Comparison of ENCODE assay signal across 9 mouse cellular contexts in the genomic region with DNA sequence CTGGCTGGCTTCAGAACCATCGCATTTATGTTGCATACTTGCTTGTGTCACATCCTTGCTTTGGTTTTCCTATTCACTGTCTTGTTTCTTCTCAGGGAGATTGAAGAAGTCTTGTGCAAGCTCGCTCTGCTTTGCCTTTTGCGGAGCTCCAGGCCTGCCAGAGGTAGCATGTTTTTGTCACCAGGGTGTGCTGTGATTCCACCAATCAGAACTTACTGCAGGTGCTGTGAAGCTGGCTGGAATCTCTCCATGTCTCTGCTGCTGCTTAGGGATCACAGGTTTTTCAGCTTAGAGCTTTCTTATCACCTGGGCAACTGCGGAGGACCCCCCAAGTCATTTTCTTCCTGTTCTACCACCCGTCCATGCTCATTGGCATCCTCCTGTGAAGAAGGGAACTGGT.
A peak's percentile ranks its signal among the peaks of the same experiment; 100 is the strongest.
DNase-seq lines count a peak whose midpoint lies in the region; ATAC-seq and TF ChIP-seq lines count a peak whose summit lies in the region.
"Had no signal": no experiment of that assay in that cellular context is flagged by ENCODE, and none has a peak within 500 bp of the region (broad histone marks: within the 10 kb centered on the region; RNA-seq: fewer than 3 reads in every experiment).

No protein-coding gene starts in this region.

- H3K36me3 ChIP-seq in ES-Bruce4 (ENCODE audit: control insufficient read depth, insufficient read depth, low read length, poor library complexity, severe bottlenecking) = no peaks in the 10 kb centered on the region
- no peaks in the 10 kb centered on the region for H3K36me3 ChIP-seq in forebrain, embryonic 13.5 days (ENCODE audit: poor library complexity, severe bottlenecking)
- H3K36me3 ChIP-seq in intestine, embryonic 16.5 days (ENCODE audit: control insufficient read depth, insufficient read depth, low read length) = no peaks in the 10 kb centered on the region
- H3K36me3 ChIP-seq in midbrain, embryonic 12.5 days = no peaks in the 10 kb centered on the region
- H3K36me3 ChIP-seq in stomach, postnatal 0 days (ENCODE audit: control insufficient read depth, insufficient read depth, low read length) = no peaks in the 10 kb centered on the region
- H3K36me3 ChIP-seq: liver, embryonic 15.5 days had no signal

- H3K4me1 ChIP-seq in ES-Bruce4 (ENCODE audit: control insufficient read depth, insufficient read depth, low read length) = no peaks in the 10 kb centered on the region
- no peaks in the 10 kb centered on the region for H3K4me1 ChIP-seq in forebrain, embryonic 13.5 days
- no peaks in the 10 kb centered on the region for H3K4me1 ChIP-seq in intestine, embryonic 16.5 days (ENCODE audit: control insufficient read depth, insufficient read depth, low read length)
- no peaks in the 10 kb centered on the region for H3K4me1 ChIP-seq in midbrain, embryonic 12.5 days
- no peaks in the 10 kb centered on the region for H3K4me1 ChIP-seq in stomach, postnatal 0 days (replicated peaks; ENCODE audit: control insufficient read depth, insufficient read depth)
- H3K4me1 ChIP-seq: liver, embryonic 15.5 days had no signal

- TF ChIP-seq CTCF in ES-Bruce4 (IDR thresholded peaks at IDR 0.05; ENCODE audit: low read depth, low read length) = peak; percentile 5
- peak; percentile 83 for TF ChIP-seq CTCF in stomach, postnatal 0 days (IDR thresholded peaks at IDR 0.05; ENCODE audit: low read depth)

- peak; percentile 88 for ATAC-seq in forebrain, embryonic 13.5 days
- peak; percentile 77; the same call in 1 of the 2 replicates for ATAC-seq in intestine, embryonic 16.5 days
- peak; percentile 82 for ATAC-seq in midbrain, embryonic 12.5 days (ENCODE audit: low FRiP score, low read depth)
- peak; percentile 65 for ATAC-seq in stomach, postnatal 0 days (ENCODE audit: low FRiP score, low TSS enrichment)
- ATAC-seq in erythroid progenitor cell, adult 5-6 weeks (replicated peaks; ENCODE audit: low FRiP score, poor library complexity, severe bottlenecking) = no peak

- H3K9me3 ChIP-seq in ES-Bruce4 (replicated peaks; ENCODE audit: control insufficient read depth, insufficient read depth, low read length, poor library complexity, severe bottlenecking) = no peaks in the 10 kb centered on the region
- H3K9me3 ChIP-seq in forebrain, embryonic 13.5 days (replicated peaks) = no peaks in the 10 kb centered on the region
- H3K9me3 ChIP-seq in intestine, embryonic 16.5 days (ENCODE audit: control insufficient read depth, low read length) = no peaks in the 10 kb centered on the region
- no peaks in the 10 kb centered on the region for H3K9me3 ChIP-seq in midbrain, embryonic 12.5 days
- H3K9me3 ChIP-seq in stomach, postnatal 0 days (ENCODE audit: control insufficient read depth, low read length) = no peaks in the 10 kb centered on the region
- H3K9me3 ChIP-seq: liver, embryonic 15.5 days had no signal

- no peak overlapping the region for H3K4me3 ChIP-seq in ES-Bruce4 (ENCODE audit: low read depth, low read length)
- no peak overlapping the region for H3K4me3 ChIP-seq in forebrain, embryonic 13.5 days
- H3K4me3 ChIP-seq in intestine, embryonic 16.5 days (ENCODE audit: low read length) = no peak overlapping the region
- no peak overlapping the region for H3K4me3 ChIP-seq in midbrain, embryonic 12.5 days
- H3K4me3 ChIP-seq in stomach, postnatal 0 days (ENCODE audit: low read depth, low read length) = no peak overlapping the region
- H3K4me3 ChIP-seq: liver, embryonic 15.5 days had no signal

- H3K4me2 ChIP-seq in forebrain, embryonic 13.5 days = no peak overlapping the region
- H3K4me2 ChIP-seq in intestine, embryonic 16.5 days (ENCODE audit: low read depth, low read length) = no peak overlapping the region
- no peak overlapping the region for H3K4me2 ChIP-seq in midbrain, embryonic 12.5 days (replicated peaks)
- no peak overlapping the region for H3K4me2 ChIP-seq in stomach, postnatal 0 days (replicated peaks; ENCODE audit: low read depth)
- H3K4me2 ChIP-seq: liver, embryonic 15.5 days had no signal

- intact Hi-C loops in left cerebral cortex, postnatal 10 days (cut with DNase I) = no loop called here

- no peak for TF ChIP-seq EP300 in ES-Bruce4 (IDR thresholded peaks at IDR 0.05; ENCODE audit: insufficient read depth, low read depth, low read length)
- TF ChIP-seq EP300 in stomach, postnatal 0 days (optimal IDR thresholded peaks at IDR 0.05) = no peak

- H3K9ac ChIP-seq in ES-Bruce4 (ENCODE audit: low read depth, poor library complexity, severe bottlenecking) = no peak overlapping the region
- no peak overlapping the region for H3K9ac ChIP-seq in forebrain, embryonic 13.5 days
- H3K9ac ChIP-seq in intestine, embryonic 16.5 days (ENCODE audit: low read depth, low read length) = no peak overlapping the region
- no peak overlapping the region for H3K9ac ChIP-seq in midbrain, embryonic 12.5 days (replicated peaks)
- no peak overlapping the region for H3K9ac ChIP-seq in stomach, postnatal 0 days (ENCODE audit: low read length)
- H3K9ac ChIP-seq: liver, embryonic 15.5 days had no signal

- no peak overlapping the region for H3K27ac ChIP-seq in ES-Bruce4 (ENCODE audit: insufficient read depth, low read length)
- no peak overlapping the region for H3K27ac ChIP-seq in forebrain, embryonic 13.5 days
- no peak overlapping the region for H3K27ac ChIP-seq in intestine, embryonic 16.5 days (ENCODE audit: low read length)
- no peak overlapping the region for H3K27ac ChIP-seq in midbrain, embryonic 12.5 days (replicated peaks)
- no peak overlapping the region for H3K27ac ChIP-seq in stomach, postnatal 0 days (replicated peaks)
- H3K27ac ChIP-seq: liver, embryonic 15.5 days had no signal

- peak; percentile 94 for DNase-seq in brain, adult 2 months (ENCODE audit: low read depth, low spot score)
- peak; percentile 40 to 50 for DNase-seq in left cerebral cortex, postnatal 10 days (ENCODE audit: extremely low spot score in 1 of 2, low spot score in 2 of 2)
- peak; percentile 73 for DNase-seq in stomach, postnatal 0 days (ENCODE audit: low spot score)

- WGBS in forebrain, embryonic 13.5 days = 23% methylated on average over 5 of the region's 5 CpGs
- WGBS in intestine, embryonic 16.5 days = 18% methylated on average over 5 of the region's 5 CpGs
- WGBS in midbrain, embryonic 12.5 days = 29% methylated on average over 5 of the region's 5 CpGs
- 20% methylated on average over 5 of the region's 5 CpGs for WGBS in stomach, postnatal 0 days

- TF ChIP-seq POLR2A in ES-Bruce4 (IDR thresholded peaks at IDR 0.05; ENCODE audit: insufficient read depth, low read length) = no peak

- H3K27me3 ChIP-seq in ES-Bruce4 (ENCODE audit: control insufficient read depth, insufficient read depth, low read length, poor library complexity, severe bottlenecking) = no peaks in the 10 kb centered on the region
- H3K27me3 ChIP-seq in forebrain, embryonic 13.5 days = no peaks in the 10 kb centered on the region
- H3K27me3 ChIP-seq in intestine, embryonic 16.5 days (replicated peaks; ENCODE audit: control insufficient read depth, insufficient read depth, low read length) = no peaks in the 10 kb centered on the region
- no peaks in the 10 kb centered on the region; the same call in 1 of the 2 replicates for H3K27me3 ChIP-seq in midbrain, embryonic 12.5 days
- no peaks in the 10 kb centered on the region for H3K27me3 ChIP-seq in stomach, postnatal 0 days (ENCODE audit: control insufficient read depth, insufficient read depth, low read length)
- H3K27me3 ChIP-seq: liver, embryonic 15.5 days had no signal
